Mouse (Mus musculus) lung, adult 2 months (tissue): ENCODE measurements around the gene Gm4884.

Experiments
- CTCF ChIP-seq: fragments of 200-500 bp; IDR thresholded peaks from 2 replicates; pipeline ENCODE4 v1.5.1; 2011; ENCODE audit warnings: mild to moderate bottlenecking, low read length, control low read depth; ENCODE audit not compliant: insufficient read depth
- POLR2A ChIP-seq: fragments of 200-500 bp; IDR thresholded peaks from 2 replicates; pipeline ENCODE4 v1.6.1; 2011; ENCODE audit warnings: low read depth, mild to moderate bottlenecking, control low read depth, low read length, borderline replicate concordance; ENCODE audit errors: extremely low read depth

DNA sequence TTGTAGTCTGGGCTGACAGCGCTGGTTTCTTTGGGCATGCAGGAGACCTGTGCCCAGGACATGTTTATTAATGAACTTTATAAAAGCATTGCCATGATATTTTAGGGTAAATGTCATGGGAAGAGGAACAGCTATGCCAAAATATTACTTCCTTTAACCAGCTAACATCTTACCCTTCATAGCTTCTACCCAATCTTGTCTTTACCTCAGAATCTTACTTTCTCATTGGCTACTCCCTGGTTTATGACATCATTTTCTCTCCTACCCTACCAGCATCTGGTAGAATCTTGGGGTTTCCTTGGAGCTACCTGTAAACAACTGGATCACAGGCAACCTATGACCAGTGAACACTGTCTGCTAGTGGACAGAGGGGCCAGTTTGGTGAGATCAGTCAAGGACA is 45.3 kb upstream of the Gm4884 start, which contains the start of gene 4930433I11Rik:
- TF ChIP-seq CTCF (no peak), POLR2A (no peak)
